Mouse (Mus musculus): Measurements from ENCODE around the gene Tmprss13. TPM values are rescaled to one million over a fixed set of nuclear protein-coding genes. Genes with fewer than 3 reads are reported as not detected.
A peak's percentile ranks its signal among the peaks of the same experiment; 100 is the strongest.

Gene Tmprss13
- total RNA-seq, 2 experiments from 2014 or later, result 0.07 to 0.19 TPM

DNA sequence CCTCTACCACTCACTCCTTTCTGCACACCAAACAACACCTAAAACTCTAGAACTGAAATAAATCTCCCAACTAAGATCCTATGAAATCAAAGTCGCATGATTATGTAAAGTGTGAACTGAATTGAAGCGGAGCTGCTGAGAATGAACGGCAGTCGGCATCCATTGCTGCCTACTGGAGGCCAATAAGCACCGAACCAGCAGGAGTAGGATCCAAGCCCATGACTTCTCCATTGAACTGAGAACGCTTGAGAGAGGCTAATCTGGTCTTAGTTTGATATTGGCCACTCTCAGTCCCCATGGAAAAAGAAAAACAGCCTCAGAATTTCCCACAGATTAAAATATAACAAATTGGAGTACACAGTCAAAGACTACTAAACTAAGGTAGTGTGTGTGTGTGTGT is 65.0 kb downstream of the Tmprss13 start:
- DNase-seq, result no peak

DNA sequence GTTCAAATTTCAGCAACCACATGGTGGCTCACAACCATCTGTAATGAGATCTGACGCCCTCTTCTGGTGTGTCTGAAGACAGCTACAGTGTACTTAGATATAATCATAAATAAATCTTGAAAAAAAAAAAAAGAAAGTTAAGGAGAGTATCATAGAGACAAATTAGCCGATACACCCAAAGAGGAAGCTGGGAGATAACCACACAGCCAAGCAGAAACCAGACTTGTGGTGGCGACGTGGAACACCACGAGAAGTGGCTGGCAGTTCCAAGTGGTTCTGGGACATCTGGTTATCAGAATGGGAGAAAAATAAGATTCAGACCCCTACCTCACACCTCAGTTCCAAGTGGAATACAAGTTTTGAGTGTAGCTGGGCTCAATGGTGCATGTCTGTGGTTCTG is 67.8 kb downstream of the Tmprss13 start:
- DNase-seq, result no peak

GRCm38 (mm10) chr9:45388385-45388994 is 69.6 kb downstream of the Tmprss13 start:
- DNase-seq, result peak; percentile 87

DNA sequence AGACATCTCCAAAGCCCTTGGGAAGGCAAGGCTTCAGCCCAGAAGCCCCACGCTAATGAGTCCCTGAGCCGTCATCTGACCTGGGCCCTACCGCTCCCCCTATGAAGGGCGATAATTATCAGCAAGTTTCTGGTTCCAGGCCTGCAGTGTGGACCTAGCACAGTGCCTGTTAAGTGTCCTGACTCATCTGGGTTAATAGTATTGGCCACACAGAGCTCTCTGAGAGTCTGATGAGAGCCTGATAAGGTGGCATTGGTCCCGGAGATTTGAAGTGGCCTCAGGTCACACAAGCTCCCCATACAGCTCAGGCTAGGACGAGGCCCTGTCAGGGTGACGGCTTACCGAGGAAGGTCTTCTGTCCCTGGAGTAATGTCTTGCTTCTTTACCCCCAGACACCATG is 70.7 kb downstream of the Tmprss13 start:
- no peak for DNase-seq

DNA sequence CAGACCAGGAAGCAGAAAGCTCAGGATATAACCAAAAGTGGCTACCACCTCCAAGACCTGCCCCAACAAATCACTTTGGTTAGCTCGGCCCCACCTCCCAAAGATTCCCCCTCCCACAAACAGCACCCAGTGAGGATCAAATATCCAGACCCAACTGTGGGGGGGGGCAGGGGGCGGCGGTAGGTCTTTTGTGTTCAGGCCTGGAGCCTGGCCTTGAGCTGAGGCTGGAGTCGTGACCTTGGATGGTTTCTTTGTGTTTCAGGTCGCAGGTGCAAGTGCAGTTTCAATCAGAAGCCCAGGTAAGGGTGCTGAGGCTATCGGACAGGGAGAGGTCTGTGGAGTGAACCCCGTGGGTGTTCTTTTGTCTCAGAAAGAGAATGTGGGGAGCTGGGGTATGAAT is 72.4 kb downstream of the Tmprss13 start:
- no peak for DNase-seq

DNA sequence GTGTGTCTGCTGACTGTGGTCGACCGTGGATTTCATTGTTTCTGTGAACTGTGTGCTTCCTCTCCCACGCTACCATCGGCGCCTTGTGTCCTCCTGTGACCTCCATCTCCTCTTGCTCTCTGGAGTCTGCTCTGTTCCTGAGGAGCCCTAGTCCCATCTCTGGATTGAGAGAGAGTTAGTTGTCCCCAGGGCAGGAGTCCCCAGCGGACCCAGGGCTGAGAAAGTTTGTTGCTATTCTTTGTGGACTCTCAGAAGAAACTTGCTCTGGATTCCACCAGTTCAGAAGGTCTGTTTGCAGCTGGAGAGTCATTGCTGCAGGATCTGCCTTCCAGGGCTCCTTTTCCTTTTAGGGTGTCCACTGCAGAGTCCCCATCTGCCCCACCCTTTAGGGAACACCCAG is 76.3 kb downstream of the Tmprss13 start:
- no peak for DNase-seq

DNA sequence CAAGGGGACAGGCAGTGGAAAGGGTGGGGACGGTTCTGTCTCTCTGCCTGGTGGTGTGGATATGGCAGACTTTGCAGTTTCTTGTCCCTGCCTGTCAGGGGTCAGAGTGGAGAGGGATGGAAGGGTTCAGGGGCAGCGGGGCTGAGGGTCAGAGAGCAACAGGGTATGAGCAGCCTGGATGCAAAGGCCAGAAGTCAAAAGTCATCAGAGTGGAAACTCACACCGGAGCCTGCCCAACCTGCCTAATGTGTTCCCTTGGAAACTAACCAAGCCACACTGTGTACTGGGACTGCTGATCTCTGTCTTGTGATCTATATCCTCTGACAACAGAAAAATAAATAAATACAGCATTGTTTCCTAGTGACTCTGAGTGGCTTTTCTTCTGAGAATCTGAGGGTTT is 76.9 kb downstream of the Tmprss13 start:
- DNase-seq, result no peak

Other genes starting within 250 kb of the Tmprss13 start
- under 1 TPM; 0.27 to 0.42 TPM for gene Jaml, start 239.9 kb upstream of the Tmprss13 start, total RNA-seq (2021)
- gene Scn2b, start 201.3 kb upstream of the Tmprss13 start, total RNA-seq (2021), result 1 to 10 TPM; 1.8 to 2.2 TPM
- 10 to 100 TPM; 72.8 to 79.1 TPM for gene Scn4b, start 180.7 kb upstream of the Tmprss13 start, total RNA-seq (2021)
- gene BC049352, start 137.1 kb upstream of the Tmprss13 start, total RNA-seq (2021), result not detected
- not detected for gene Tmprss4, start 115.0 kb upstream of the Tmprss13 start, total RNA-seq (2021)
- gene Il10ra, start 50.0 kb upstream of the Tmprss13 start, total RNA-seq (2021), result 1 to 10 TPM in 1 of 2 experiments, under 1 TPM in 1; 0.80 to 1.0 TPM
- gene Fxyd6, start 51.1 kb downstream of the Tmprss13 start, total RNA-seq (2021), result 10 to 100 TPM; 61.2 to 65.6 TPM
- 1 to 10 TPM; 1.4 to 1.6 TPM for gene Fxyd2, start 80.6 kb downstream of the Tmprss13 start, total RNA-seq (2021)
- under 1 TPM; 0.19 to 0.68 TPM for gene Dscaml1, start 107.5 kb downstream of the Tmprss13 start, total RNA-seq (2021)

Data from gastrocnemius, postnatal 10 days (tissue).